Mouse (Mus musculus) kidney, embryonic 15.5 days (tissue): ENCODE measurements around the gene Ceacam19. TPM values are rescaled to one million over a fixed set of nuclear protein-coding genes. Genes with fewer than 3 reads are reported as not detected.

Experiments used
- ATAC-seq: fragments of 200-750 bp; cut with Nextera tagmentation; replicated peaks from 2 replicates; pipeline ENCODE4 v1.8.0; 2017; ENCODE audit warnings: moderate TSS enrichment; ENCODE audit not compliant: low FRiP score
- H3K27ac ChIP-seq: fragments of 300-500 bp; sonication (generic); 2 replicates; pipeline ENCODE4 v1.5.1; 2015; ENCODE audit warnings: mild to moderate bottlenecking, inconsistent platforms
- H3K27me3 ChIP-seq: fragments of 300-500 bp; sonication (generic); 2 replicates; pipeline ENCODE4 v1.6.1; 2015; ENCODE audit warnings: inconsistent platforms
- H3K36me3 ChIP-seq: fragments of 300-500 bp; sonication (generic); 2 replicates; pipeline ENCODE4 v1.6.1; 2015; ENCODE audit warnings: inconsistent platforms
- H3K4me1 ChIP-seq: fragments of 300-500 bp; sonication (generic); 2 replicates; pipeline ENCODE4 v1.6.1; 2015; ENCODE audit warnings: inconsistent platforms
- H3K4me2 ChIP-seq: fragments of 300-500 bp; sonication (generic); 2 replicates; pipeline ENCODE4 v1.6.1; 2015; ENCODE audit warnings: moderate library complexity, mild to moderate bottlenecking, inconsistent platforms
- H3K4me3 ChIP-seq: fragments of 300-500 bp; sonication (generic); replicated peaks from 2 replicates; pipeline ENCODE4 v1.5.1; 2015; ENCODE audit warnings: mild to moderate bottlenecking, inconsistent platforms
- H3K9ac ChIP-seq: fragments of 300-500 bp; sonication (generic); 2 replicates; pipeline ENCODE4 v1.6.1; 2015; ENCODE audit warnings: mild to moderate bottlenecking, inconsistent platforms
- H3K9me3 ChIP-seq: fragments of 300-500 bp; sonication (generic); replicated peaks from 2 replicates; pipeline ENCODE4 v1.6.1; 2016; ENCODE audit warnings: inconsistent platforms
- WGBS: fragments of 180-500 bp; shearing (Covaris S2); methylation state at CpG from one replicate; pipeline ENCODE4 v1.1.7; 2015; ENCODE audit warnings: mixed read lengths; 5-methylcytosine and 5-hydroxymethylcytosine counted together
- polyA plus RNA-seq: library from polyadenylated mRNA; unstranded; fragments of >200 nt; fragmentation: Nextera tagmentation; extraction: Ambion mirVana; gene quantifications from 2 replicates; pipeline ENCODE4 v1.2.1, GENCODE M21; 2015

The Ceacam19 gene
- polyA plus RNA-seq, 1 experiment from 2014 or later, result not detected

DNA sequence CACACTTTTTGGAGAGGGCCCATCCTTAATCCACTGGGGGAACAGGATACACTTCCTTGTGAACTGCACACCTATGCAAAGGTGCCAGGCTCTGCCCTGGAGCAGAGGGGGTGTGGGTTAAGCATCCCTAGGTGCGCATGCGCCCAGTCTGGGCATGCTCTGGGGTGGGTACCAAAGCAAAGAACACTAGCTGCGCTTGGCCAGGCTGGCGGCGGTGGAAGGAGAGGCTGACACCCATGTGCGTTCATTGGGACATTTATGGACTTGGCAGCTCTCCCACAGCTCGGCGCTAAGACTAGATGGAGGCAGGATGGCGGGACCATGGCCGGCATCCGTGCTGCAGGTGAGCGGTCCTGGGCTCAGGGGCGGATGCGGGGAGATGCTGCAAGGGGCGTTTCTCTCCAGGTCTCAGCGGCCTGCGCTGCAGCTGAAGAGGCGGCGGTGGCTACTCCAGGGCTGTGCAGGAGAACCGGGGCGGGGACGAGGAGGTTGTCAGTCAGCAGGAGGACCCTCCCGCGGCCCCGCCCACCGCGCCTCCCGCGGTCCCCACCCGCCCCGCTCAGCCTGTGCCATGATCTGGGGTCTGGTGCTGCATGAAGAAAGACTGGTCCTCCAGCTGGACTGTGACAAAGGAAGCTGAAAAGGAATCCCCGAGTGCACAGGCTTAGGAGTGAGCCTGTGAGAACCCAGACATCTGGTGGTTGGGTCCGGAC is 35.8 kb downstream of the Ceacam19 start, which contains the start of gene Gm19345:
Gm19345 (plus strand) TSS at position 146 of the 713 bp plus-strand sequence.
- Histone ChIP-seq H3K27ac (no peak within 1 kb of the TSS), H3K9me3 (no peaks in the 10 kb centered on the region), H3K4me3 (peak within 1 kb of the TSS; percentile 29), H3K36me3 (no peaks in the 10 kb centered on the region), H3K27me3 (peaks cover 42% of the 10 kb centered on the region), H3K4me1 (peaks cover 13% of the 10 kb centered on the region), H3K4me2 (peak within 1 kb of the TSS; percentile 60), H3K9ac (no peak within 1 kb of the TSS)
- peak; percentile 85 for ATAC-seq
- WGBS, result 4% methylated on average over 30 of the region's 33 CpGs

DNA sequence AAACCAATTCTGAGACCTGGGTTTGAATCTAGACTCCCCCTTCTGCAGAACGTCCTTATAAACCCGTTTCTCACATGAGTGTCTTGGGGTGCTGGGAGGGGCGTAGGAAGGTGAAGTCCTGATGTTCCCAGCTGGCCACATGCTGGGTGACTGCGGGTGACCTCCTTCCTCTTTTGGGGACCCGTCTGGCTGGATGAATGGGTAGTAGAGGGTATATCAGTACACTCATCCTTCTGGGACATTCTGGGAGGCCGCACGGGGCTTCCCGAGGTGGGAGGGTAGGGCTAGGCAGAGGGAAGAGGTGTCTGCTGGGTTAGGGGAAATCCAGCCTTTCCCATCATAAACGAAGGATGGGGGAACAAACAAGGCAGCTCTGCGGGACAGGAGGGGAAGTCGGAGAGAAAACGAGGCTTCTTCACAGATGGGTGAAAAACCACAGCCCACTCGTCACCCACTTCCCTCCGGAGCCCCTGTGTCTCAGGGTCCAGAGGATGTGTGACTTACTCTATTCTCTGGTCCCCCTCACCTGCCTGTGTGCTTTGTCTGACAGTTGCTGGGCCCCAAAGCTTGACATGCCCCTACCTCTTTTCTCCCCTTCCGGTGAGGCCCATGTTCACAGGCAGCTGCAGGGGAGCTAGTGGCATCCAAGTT is 43.1 kb downstream of the Ceacam19 start:
- no peaks in the 10 kb centered on the region for H3K9me3 ChIP-seq
- 63% methylated on average over 15 of the region's 15 CpGs for WGBS
- H3K4me2 ChIP-seq, result no peak overlapping the region
- H3K4me1 ChIP-seq, result peaks cover 12% of the 10 kb centered on the region
- no peak overlapping the region for H3K4me3 ChIP-seq
- no peak overlapping the region for H3K9ac ChIP-seq
- H3K27ac ChIP-seq, result no peak overlapping the region
- no peak for ATAC-seq
- peaks cover 51% of the 10 kb centered on the region for H3K27me3 ChIP-seq
- no peaks in the 10 kb centered on the region for H3K36me3 ChIP-seq

DNA sequence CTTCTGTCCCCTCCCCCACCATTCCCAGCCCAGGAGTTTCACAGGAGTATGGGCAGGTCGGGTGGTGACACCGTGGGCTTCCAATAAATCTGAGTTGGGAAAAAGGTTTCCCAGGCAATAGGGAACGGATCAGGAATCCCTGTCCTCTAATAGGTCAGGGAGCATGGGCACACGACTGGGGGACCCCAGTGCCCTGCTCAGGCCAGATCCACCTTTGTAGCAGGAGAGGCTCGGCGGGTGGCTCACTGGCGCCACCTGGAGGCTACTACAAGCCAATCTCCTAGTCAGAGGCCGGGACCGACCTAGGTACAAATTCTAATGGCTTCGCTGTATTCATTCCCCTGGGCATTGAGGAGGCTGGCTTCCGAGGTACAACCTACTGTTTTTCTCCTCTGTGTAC is 44.2 kb downstream of the Ceacam19 start:
- H3K4me3 ChIP-seq, result no peak overlapping the region
- 0 out of 2 replicates have a peak overlapping the region, but pooled peaks have one; percentile 33 for H3K4me2 ChIP-seq
- H3K9ac ChIP-seq, result no peak overlapping the region
- H3K4me1 ChIP-seq, result peaks cover 12% of the 10 kb centered on the region
- WGBS, result 3% methylated on average over 11 of the region's 11 CpGs
- no peaks in the 10 kb centered on the region for H3K9me3 ChIP-seq
- peak; percentile 78 for ATAC-seq
- H3K36me3 ChIP-seq, result no peaks in the 10 kb centered on the region
- H3K27ac ChIP-seq, result no peak overlapping the region
- H3K27me3 ChIP-seq, result peaks cover 46% of the 10 kb centered on the region

DNA sequence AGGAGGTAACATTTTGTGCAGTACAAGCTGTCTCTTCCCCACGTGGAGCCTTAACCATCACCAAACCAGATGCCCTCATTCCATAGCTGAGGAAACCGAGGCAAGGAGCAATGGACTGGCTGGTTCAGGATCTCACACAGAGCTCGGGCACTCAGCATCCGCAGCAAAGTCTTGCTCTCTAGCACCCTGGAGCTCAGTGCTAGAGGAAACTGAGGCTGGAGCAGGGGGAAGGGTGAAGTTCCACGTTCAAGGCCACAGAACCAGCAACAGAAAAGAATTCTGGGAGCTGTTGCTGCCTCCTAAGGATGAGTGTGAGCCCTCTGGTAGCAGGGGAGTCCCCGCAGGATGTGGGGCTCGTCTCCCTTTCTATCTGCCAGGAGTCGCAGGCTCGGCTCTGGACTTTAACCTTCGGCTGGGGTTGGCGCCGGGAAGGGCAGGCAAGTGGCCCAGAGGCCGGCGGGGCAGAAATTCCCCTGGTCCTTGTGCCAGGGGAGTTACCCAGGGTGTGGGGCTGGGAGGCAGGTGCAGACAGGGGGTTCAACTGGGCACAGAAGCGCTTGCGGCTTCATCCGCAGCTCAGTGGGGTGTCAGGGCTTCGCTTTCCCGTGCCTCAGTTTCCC is 44.8 kb downstream of the Ceacam19 start:
- ATAC-seq, result peak; percentile 24; the same call in 1 of the 2 replicates
- no peak overlapping the region for H3K27ac ChIP-seq
- no peak overlapping the region for H3K4me3 ChIP-seq
- no peaks in the 10 kb centered on the region for H3K36me3 ChIP-seq
- no peak overlapping the region for H3K9ac ChIP-seq
- no peak overlapping the region for H3K4me2 ChIP-seq
- no peaks in the 10 kb centered on the region for H3K9me3 ChIP-seq
- 32% methylated on average over 19 of the region's 19 CpGs for WGBS
- H3K4me1 ChIP-seq, result peaks cover 12% of the 10 kb centered on the region
- peaks cover 43% of the 10 kb centered on the region for H3K27me3 ChIP-seq

DNA sequence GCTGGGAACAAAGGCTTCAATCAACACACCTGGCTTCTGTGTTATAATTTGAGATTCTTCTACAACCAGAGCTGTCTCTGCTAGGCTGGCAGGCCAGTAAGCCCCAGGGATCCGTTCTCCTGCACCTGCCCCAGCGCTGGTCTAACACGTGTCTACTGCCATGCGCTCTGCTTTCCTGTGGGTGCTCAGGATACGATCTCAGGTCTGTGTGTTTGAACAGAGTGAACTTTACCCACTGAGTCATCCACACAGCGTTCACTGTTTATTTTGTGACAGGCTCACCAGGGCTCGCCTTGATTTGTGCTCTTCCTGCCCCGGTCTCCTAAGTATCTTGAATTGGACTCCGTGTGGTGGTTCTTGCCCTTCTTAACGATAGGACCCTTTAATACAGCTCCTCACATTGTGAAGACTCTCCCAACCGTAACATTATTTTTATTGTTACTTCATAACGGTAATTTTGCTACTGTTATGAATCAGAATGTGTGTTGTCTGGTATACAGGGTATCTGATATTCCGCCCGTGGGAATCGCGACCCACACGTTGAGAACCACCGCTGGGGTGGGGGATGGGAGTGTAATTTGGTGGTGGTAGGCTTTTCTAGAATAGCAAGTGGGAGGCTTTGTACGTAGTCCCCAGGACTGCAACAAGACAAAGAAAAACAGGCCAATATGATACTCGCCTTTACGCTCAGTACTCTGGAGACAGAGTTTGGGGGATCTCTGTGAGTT is 45.9 kb downstream of the Ceacam19 start:
- no peak overlapping the region for H3K4me2 ChIP-seq
- H3K4me1 ChIP-seq, result peaks cover 6% of the 10 kb centered on the region
- no peaks in the 10 kb centered on the region for H3K36me3 ChIP-seq
- H3K4me3 ChIP-seq, result no peak overlapping the region
- no peak overlapping the region for H3K27ac ChIP-seq
- no peaks in the 10 kb centered on the region for H3K9me3 ChIP-seq
- no peak for ATAC-seq
- peaks cover 38% of the 10 kb centered on the region for H3K27me3 ChIP-seq
- no peak overlapping the region for H3K9ac ChIP-seq
- 73% methylated on average over 21 of the region's 21 CpGs for WGBS

DNA sequence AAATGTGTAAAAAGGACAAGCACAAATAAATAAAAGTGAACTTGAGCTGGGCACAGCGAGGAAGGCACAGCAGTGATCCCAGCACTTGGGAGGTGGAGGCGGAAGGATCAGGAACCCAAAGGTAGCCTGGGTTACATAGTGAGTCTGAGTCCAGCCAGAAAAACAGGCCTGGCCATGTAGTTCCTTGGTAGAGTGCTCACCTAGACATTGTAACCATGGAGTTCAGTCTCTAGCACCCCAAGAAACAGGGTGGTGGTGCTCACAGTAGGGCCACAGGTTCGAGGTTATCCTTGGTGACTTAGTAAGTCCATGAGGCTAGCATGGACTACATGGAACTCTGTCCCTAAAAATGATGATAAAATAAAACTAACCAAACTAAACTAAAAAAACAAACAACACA is 46.8 kb downstream of the Ceacam19 start:
- no peak overlapping the region for H3K4me3 ChIP-seq
- no peaks in the 10 kb centered on the region for H3K9me3 ChIP-seq
- peaks cover 6% of the 10 kb centered on the region; the same call in 1 of the 2 replicates for H3K4me1 ChIP-seq
- 74% methylated on average over 3 of the region's 3 CpGs for WGBS
- no peak for ATAC-seq
- H3K27ac ChIP-seq, result no peak overlapping the region
- H3K27me3 ChIP-seq, result peaks cover 31% of the 10 kb centered on the region
- no peak overlapping the region for H3K9ac ChIP-seq
- H3K36me3 ChIP-seq, result no peaks in the 10 kb centered on the region
- H3K4me2 ChIP-seq, result no peak overlapping the region

DNA sequence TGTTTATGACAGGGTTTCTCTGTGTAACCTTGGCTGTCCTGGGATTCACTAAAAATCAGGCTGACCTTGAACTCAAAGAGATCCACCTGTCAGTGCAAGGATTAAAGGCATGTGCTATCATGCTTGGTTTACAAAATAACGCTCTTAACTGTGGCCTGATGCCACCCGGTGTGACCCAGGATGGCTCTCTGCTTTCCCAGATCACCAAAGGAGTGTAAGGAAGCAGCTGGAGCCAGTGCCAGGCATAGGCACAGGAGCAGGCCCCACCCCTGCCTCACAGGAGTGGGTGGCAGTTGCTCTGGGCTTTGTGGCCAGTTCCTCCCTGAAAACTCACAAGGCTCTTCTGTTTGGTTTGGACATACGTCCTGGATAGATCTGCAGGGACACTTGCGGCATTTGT is 47.4 kb downstream of the Ceacam19 start:
- WGBS, result 83% methylated on average over 4 of the region's 4 CpGs
- Histone ChIP-seq H3K9ac (no peak overlapping the region), H3K27ac (no peak overlapping the region), H3K4me2 (no peak overlapping the region), H3K4me1 (peaks cover 6% of the 10 kb centered on the region; the same call in 1 of the 2 replicates), H3K9me3 (no peaks in the 10 kb centered on the region), H3K4me3 (no peak overlapping the region), H3K27me3 (peaks cover 26% of the 10 kb centered on the region), H3K36me3 (no peaks in the 10 kb centered on the region)
- no peak for ATAC-seq

DNA sequence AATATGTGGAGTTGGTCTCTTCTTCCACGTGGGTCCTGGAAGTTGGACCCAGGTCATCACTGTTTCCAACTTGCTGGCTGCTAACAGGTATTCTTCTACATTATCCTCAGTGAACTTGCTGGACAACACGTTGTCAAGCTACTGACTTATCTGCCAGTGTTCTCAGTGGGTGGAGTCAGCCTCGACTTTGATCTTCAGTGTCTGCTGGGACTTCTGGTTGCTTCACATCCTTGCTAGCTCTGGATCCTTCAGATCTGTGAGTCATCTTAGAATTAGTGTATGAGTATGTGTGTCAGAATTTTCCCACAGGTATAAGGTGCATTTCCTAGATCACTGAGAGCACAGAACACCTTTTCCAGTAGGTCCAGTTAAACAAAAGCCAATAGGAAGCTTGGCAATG is 50.9 kb downstream of the Ceacam19 start:
- no peak overlapping the region for H3K4me3 ChIP-seq
- WGBS, result 60% methylated on average over 3 of the region's 3 CpGs
- no peak overlapping the region for H3K27ac ChIP-seq
- no peaks in the 10 kb centered on the region for H3K27me3 ChIP-seq
- H3K4me2 ChIP-seq, result no peak overlapping the region
- H3K9me3 ChIP-seq, result no peaks in the 10 kb centered on the region
- H3K9ac ChIP-seq, result no peak overlapping the region
- no peaks in the 10 kb centered on the region for H3K4me1 ChIP-seq
- no peak for ATAC-seq
- no peaks in the 10 kb centered on the region for H3K36me3 ChIP-seq

DNA sequence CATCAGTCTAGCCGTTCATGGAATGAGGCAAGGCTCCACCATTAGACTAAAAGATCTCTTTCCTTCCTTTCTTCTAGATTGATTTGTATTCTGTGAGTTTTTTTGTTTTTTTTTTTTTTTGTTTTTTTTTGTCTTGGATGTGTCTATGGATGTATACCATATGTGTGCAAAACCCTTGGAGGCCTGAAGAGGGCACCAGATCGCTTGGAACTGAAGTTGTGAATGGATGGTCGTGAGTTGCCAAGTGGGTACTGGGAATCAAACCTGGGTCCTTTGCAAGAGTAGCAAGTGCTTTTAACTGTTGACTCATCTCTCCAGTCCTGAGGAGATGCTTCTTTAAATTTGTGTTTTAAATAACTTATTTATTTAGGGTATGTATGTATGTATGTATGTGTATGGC is 53.7 kb downstream of the Ceacam19 start:
- Histone ChIP-seq H3K4me3 (no peak overlapping the region), H3K9me3 (no peaks in the 10 kb centered on the region), H3K27ac (no peak overlapping the region), H3K9ac (no peak overlapping the region), H3K27me3 (no peaks in the 10 kb centered on the region), H3K4me1 (peaks cover 10% of the 10 kb centered on the region), H3K4me2 (no peak overlapping the region), H3K36me3 (no peaks in the 10 kb centered on the region)
- ATAC-seq, result no peak
- 65% methylated on average over 3 of the region's 3 CpGs for WGBS

DNA sequence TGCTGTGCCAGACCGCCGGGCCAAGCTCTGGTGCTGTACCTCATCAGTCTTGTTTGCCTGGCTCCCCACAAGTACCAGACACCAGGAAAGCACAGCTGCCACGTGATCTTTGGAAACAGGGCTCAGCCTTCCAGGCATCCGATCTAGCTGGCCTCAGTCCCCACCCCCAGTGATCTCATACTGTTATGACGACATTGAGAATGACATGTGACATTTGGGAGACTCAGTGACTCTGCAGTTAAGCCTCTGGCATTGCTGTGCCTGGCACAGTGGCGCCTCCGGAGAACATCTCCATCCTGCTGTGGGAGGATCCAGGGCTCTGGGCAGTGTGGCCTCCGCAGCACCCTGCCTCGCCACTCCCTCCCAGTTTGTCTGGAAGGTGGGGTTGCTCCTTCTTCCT is 55.9 kb downstream of the Ceacam19 start:
- WGBS, result 54% methylated on average over 9 of the region's 9 CpGs
- Histone ChIP-seq H3K9me3 (no peaks in the 10 kb centered on the region), H3K27ac (no peak overlapping the region), H3K4me1 (peaks cover 14% of the 10 kb centered on the region), H3K4me3 (no peak overlapping the region), H3K36me3 (no peaks in the 10 kb centered on the region), H3K27me3 (no peaks in the 10 kb centered on the region), H3K9ac (no peak overlapping the region), H3K4me2 (no peak overlapping the region)
- ATAC-seq, result no peak

DNA sequence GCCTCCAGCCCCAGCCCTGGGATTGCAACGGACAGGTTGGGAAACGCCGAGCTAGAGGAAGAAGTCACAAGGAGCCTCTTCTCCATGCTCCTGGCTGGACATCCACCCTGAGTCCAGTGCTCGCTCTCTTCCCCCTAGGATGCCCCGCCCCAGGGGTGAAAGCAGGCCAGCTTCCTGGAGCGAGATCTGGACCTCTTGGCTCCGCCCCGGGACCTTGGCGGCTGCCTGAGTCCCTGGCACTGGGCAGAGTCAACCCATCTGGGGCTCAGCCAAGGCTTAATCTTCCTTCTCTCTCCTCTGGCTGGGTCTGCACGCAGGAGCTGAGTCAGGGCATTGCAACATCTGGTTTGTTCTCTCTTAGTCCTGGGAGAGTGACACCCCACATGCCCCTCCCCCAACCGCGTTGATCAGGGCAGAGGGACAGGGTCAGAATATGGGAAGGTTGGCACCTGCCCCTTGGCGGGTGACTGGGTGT is 57.0 kb downstream of the Ceacam19 start:
- H3K27ac ChIP-seq, result 0 out of 2 replicates have a peak overlapping the region, but pooled peaks have one; percentile 13
- no peaks in the 10 kb centered on the region for H3K36me3 ChIP-seq
- H3K27me3 ChIP-seq, result no peaks in the 10 kb centered on the region
- H3K4me1 ChIP-seq, result peaks cover 16% of the 10 kb centered on the region
- H3K9me3 ChIP-seq, result no peaks in the 10 kb centered on the region
- no peak overlapping the region for H3K4me3 ChIP-seq
- WGBS, result 31% methylated on average over 13 of the region's 13 CpGs
- ATAC-seq, result peak; percentile 76
- H3K4me2 ChIP-seq, result peak overlapping the region; percentile 27
- 0 out of 2 replicates have a peak overlapping the region, but pooled peaks have one; percentile 7 for H3K9ac ChIP-seq
